Mouse (Mus musculus) brain, embryonic 14.5 days (tissue): ENCODE measurements around the gene Dynll1.

ENCODE experiments used
- CTCF ChIP-seq: fragments of 200-500 bp; IDR thresholded peaks from 2 replicates; pipeline ENCODE4 v1.5.1; 2012; ENCODE audit warnings: inconsistent platforms, mild to moderate bottlenecking, moderate library complexity, borderline replicate concordance; ENCODE audit not compliant: insufficient read depth, insufficient read length; ENCODE audit errors: extremely low read depth
- POLR2A ChIP-seq: fragments of 200-500 bp; IDR thresholded peaks from 2 replicates; pipeline ENCODE4 v1.6.1; 2012; ENCODE audit warnings: mild to moderate bottlenecking, inconsistent platforms, borderline replicate concordance; ENCODE audit not compliant: poor library complexity, insufficient read depth, insufficient read length, severe bottlenecking; ENCODE audit errors: extremely low read depth

- TF ChIP-seq POLR2A (peak; percentile 38; the same call in 1 of the 2 replicates), CTCF (0 out of 2 replicates have a peak, but pooled peaks have one; percentile 8)
These were observed 39.9 kb upstream of the Dynll1 start, which contains the start of the genes Gatc and Triap1 for GRCm38 (mm10) chr5:115340577-115341313.
